Mouse (Mus musculus) layer of hippocampus, postnatal 36 days (tissue): ENCODE measurements at regions not wholly inside any gene's neighbourhood (a gene's known extent, or its start where the extent isn't known, plus 50 kb on each side); places are given as distances from the start of the nearest gene placed in this dataset.

Experiments used
- DNase-seq, 2 experiments: peaks; one replicate each; pipeline ENCODE4 v3.0.0; 2022

- DNase-seq = no peak
Measured at GRCm38 (mm10) chrX:12472296-12472695, 115.3 kb upstream of the Atp6ap2 start.

GRCm38 (mm10) chrX:12479207-12479606, 108.4 kb upstream of the Atp6ap2 start:
- no peak for DNase-seq

GRCm38 (mm10) chrX:12490957-12491356, 96.6 kb upstream of the Atp6ap2 start:
- DNase-seq = no peak

GRCm38 (mm10) chrX:12493216-12493615, 94.4 kb upstream of the Atp6ap2 start:
- no peak for DNase-seq

- no peak for DNase-seq
Measured at GRCm38 (mm10) chrX:12493916-12494315, 93.7 kb upstream of the Atp6ap2 start.

- DNase-seq = no peak
Measured at GRCm38 (mm10) chrX:12494535-12494934, 93.1 kb upstream of the Atp6ap2 start.

- DNase-seq = no peak
Measured at GRCm38 (mm10) chrX:12500601-12501000, 87.0 kb upstream of the Atp6ap2 start.

GRCm38 (mm10) chrX:12502364-12502763, 85.2 kb upstream of the Atp6ap2 start:
- no peak for DNase-seq

- DNase-seq = no peak
Measured at GRCm38 (mm10) chrX:12503581-12503980, 84.0 kb upstream of the Atp6ap2 start.

- no peak for DNase-seq
Measured at GRCm38 (mm10) chrX:12511119-12511518, 76.5 kb upstream of the Atp6ap2 start.

GRCm38 (mm10) chrX:12525044-12525443, 62.6 kb upstream of the Atp6ap2 start:
- DNase-seq = no peak

- DNase-seq = no peak
Measured at GRCm38 (mm10) chrX:12530406-12531311, 56.9 kb upstream of the Atp6ap2 start.
